Mouse (Mus musculus): ENCODE measurements at regions not wholly inside any gene's neighbourhood (a gene's known extent, or its start where the extent isn't known, plus 50 kb on each side); places are given as distances from the start of the nearest gene placed in this dataset.

DNA sequence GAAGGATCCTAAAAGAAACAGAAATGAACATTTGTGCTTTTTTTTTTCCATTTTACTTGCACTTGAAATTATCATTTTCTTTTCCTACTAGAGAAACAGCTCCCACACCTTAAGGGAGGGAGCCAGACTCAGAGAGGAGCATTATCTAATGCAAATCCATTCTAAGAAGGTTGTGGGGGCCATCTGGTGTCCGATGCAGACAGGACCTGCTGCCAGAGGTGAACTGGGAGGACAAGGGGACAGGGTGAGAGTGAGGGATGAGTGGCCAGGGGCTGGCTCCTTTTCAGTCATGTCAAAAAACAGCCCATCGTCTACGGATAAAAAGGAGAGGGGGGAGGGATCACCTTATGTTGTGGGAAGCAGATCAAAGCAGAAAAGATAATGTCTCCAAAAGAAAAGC is 474.6 kb downstream of the Zfp536 start:
- TF ChIP-seq CTCF (IDR thresholded peaks at IDR 0.05; ENCODE audit: low read depth, low read length), result no peak
- TF ChIP-seq GATA1 (IDR thresholded peaks at IDR 0.05; ENCODE audit: borderline replicate concordance, low read length), result no peak
- TF ChIP-seq GATA2 (IDR thresholded peaks at IDR 0.05; ENCODE audit: borderline replicate concordance, low read depth, low read length), result no peak
- no peak for TF ChIP-seq TAL1 (conservative IDR thresholded peaks at IDR 0.05; ENCODE audit: low read depth, low read length)
- TF ChIP-seq POLR2AphosphoS5 (IDR thresholded peaks at IDR 0.05; ENCODE audit: insufficient replicate concordance, low read depth, low read length), result no peak
